Mouse (Mus musculus) testis, adult 2 months (tissue): ENCODE results near the gene Ass1. TPM values are rescaled to one million over a fixed set of nuclear protein-coding genes. Genes with fewer than 3 reads are reported as not detected.

ENCODE experiments used
- H3K27ac ChIP-seq: fragments of 200-500 bp; 2 replicates; pipeline ENCODE4 v1.5.1; 2012; ENCODE audit warnings: low read depth, low read length; ENCODE audit not compliant: control insufficient read depth, insufficient read depth
- H3K27me3 ChIP-seq: fragments of 200-500 bp; 2 replicates; pipeline ENCODE4 v1.6.1; 2012; ENCODE audit warnings: mild to moderate bottlenecking, low read length, moderate library complexity; ENCODE audit not compliant: control insufficient read depth, insufficient read depth
- H3K36me3 ChIP-seq: fragments of 200-500 bp; 2 replicates; pipeline ENCODE4 v1.6.1; 2012; ENCODE audit warnings: mild to moderate bottlenecking, low read length; ENCODE audit not compliant: control insufficient read depth, insufficient read depth
- H3K4me1 ChIP-seq: fragments of 200-500 bp; 2 replicates; pipeline ENCODE4 v1.6.1; 2012; ENCODE audit warnings: low read length; ENCODE audit not compliant: control insufficient read depth, insufficient read depth
- H3K4me3 ChIP-seq: fragments of 200-500 bp; 2 replicates; pipeline ENCODE4 v1.5.1; 2012; ENCODE audit warnings: low read depth, mild to moderate bottlenecking, low read length, moderate library complexity, mixed read lengths; ENCODE audit not compliant: control insufficient read depth
- CTCF ChIP-seq: fragments of 200-500 bp; IDR thresholded peaks from 2 replicates; pipeline ENCODE4 v1.5.1; 2012; ENCODE audit warnings: low read depth, mild to moderate bottlenecking, inconsistent platforms, low read length, moderate library complexity; ENCODE audit not compliant: control insufficient read depth, insufficient read depth, insufficient replicate concordance
- POLR2A ChIP-seq: fragments of 200-500 bp; IDR thresholded peaks from 2 replicates; pipeline ENCODE4 v1.6.1; 2012; ENCODE audit warnings: low read depth, mild to moderate bottlenecking, inconsistent platforms, low read length, moderate library complexity; ENCODE audit not compliant: control insufficient read depth
- polyA plus RNA-seq: library from polyadenylated mRNA; depleted of rRNA; stranded (reverse); fragments of >200 nt; gene quantifications from 2 replicates; pipeline ENCODE4 v1.2.3, GENCODE M21; 2012

Gene Ass1
- polyA plus RNA-seq, 1 experiment: 34.6 TPM

GRCm38 (mm10) chr2:31464529-31464910 lies 5.5 kb upstream of the Ass1 start:
- Histone ChIP-seq H3K4me1 (peaks cover 4% of the 10 kb centered on the region; the same call in 1 of the 2 replicates), H3K27ac (no peak overlapping the region), H3K27me3 (no peaks in the 10 kb centered on the region), H3K4me3 (no peak overlapping the region), H3K36me3 (no peaks in the 10 kb centered on the region)
- TF ChIP-seq POLR2A: no peak
- TF ChIP-seq CTCF: no peak

- no peak for TF ChIP-seq POLR2A
- no peak for TF ChIP-seq CTCF
- Histone ChIP-seq H3K36me3 (no peaks in the 10 kb centered on the region), H3K27ac (no peak overlapping the region), H3K27me3 (no peaks in the 10 kb centered on the region), H3K4me1 (peaks cover 18% of the 10 kb centered on the region), H3K4me3 (no peak overlapping the region)
Observed at GRCm38 (mm10) chr2:31467457-31467856, 2.5 kb upstream of the Ass1 start.

- Histone ChIP-seq H3K4me1 (peaks cover 18% of the 10 kb centered on the region), H3K27me3 (no peaks in the 10 kb centered on the region), H3K27ac (no peak overlapping the region), H3K36me3 (no peaks in the 10 kb centered on the region), H3K4me3 (no peak overlapping the region)
- TF ChIP-seq POLR2A: no peak
- TF ChIP-seq CTCF: no peak
Observed at GRCm38 (mm10) chr2:31468857-31469256, 1.1 kb upstream of the Ass1 start.

DNA sequence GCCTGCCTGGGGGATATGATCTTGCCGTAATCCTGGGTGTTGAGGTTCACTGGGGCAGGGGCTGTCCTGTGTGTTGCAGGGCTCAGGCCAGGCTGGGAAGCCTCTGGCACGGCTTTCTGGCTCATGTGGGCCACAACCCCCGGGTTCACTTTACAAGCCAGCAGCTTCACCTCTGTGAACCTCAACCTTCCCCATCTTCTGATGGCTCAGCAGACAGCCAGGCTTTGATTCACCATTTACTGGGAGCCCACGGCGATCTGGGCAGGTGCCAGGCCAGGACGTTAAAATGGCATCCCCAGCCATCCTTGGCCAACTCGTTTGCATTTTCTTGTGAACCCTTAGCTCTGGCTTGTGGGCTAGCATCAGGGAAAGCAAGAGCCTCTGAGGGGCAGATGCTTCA lies 527 bp upstream of the Ass1 start:
- no peak for TF ChIP-seq CTCF
- TF ChIP-seq POLR2A: no peak

DNA sequence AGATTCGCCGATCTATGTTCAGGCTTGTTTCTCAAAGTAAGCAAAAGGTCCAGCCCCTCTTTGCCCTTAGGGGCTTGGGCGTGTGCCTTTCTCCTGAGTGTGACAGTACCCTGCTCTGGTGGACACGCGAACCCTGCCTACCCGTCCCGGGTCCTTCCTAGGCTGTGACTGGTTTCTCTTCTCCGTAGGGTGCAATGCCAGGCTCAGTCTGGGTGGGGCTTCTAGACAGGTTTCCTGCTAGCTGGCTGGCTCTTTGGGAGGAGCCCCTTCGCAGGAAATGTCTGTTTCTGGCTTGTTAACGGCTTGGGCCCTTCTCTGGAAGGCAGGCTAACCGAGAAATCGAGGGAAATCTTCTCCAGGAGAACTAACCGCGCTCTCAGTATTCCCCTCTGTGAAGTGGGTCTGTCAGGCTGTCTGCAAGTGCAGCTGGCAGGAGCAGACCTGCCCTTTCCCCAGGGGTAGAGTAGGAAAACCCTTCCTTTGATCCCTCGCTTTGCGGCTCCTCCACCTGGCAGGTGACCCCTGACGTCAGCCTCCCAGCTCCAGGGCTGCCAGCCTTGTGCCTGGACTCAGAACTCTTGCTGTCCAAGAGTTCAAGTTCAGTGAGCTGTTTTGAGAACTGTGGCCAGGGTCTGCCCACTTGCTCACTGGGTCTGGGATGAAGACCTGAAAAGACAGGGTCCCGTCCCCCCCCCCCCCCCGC lies 827 bp downstream of the Ass1 start:
- H3K4me1 ChIP-seq: peaks cover 16% of the 10 kb centered on the region
- no peaks in the 10 kb centered on the region for H3K36me3 ChIP-seq
- peak overlapping the region; percentile 76 for H3K4me3 ChIP-seq
- H3K27ac ChIP-seq: no peak overlapping the region
- TF ChIP-seq POLR2A (no peak), CTCF (no peak)
- H3K27me3 ChIP-seq: no peaks in the 10 kb centered on the region

More for the DNA sequence above, 527 bp upstream of the Ass1 start:
- Histone ChIP-seq H3K27ac (no peak overlapping the region), H3K4me1 (peaks cover 16% of the 10 kb centered on the region), H3K27me3 (no peaks in the 10 kb centered on the region), H3K4me3 (no peak overlapping the region), H3K36me3 (no peaks in the 10 kb centered on the region)

- Histone ChIP-seq H3K27me3 (no peaks in the 10 kb centered on the region), H3K36me3 (no peaks in the 10 kb centered on the region), H3K27ac (no peak overlapping the region), H3K4me3 (no peak overlapping the region), H3K4me1 (peaks cover 16% of the 10 kb centered on the region)
- TF ChIP-seq CTCF (no peak), POLR2A (no peak)
Observed at GRCm38 (mm10) chr2:31471611-31472010, 1.6 kb downstream of the Ass1 start.

GRCm38 (mm10) chr2:31472406-31473065 lies 2.5 kb downstream of the Ass1 start:
- no peaks in the 10 kb centered on the region for H3K27me3 ChIP-seq
- no peak overlapping the region for H3K27ac ChIP-seq
- no peaks in the 10 kb centered on the region for H3K36me3 ChIP-seq
- no peak for TF ChIP-seq POLR2A
- TF ChIP-seq CTCF: no peak
- H3K4me3 ChIP-seq: no peak overlapping the region
- H3K4me1 ChIP-seq: peaks cover 18% of the 10 kb centered on the region
